Mouse (Mus musculus) liver, adult 2 months (tissue): ENCODE measurements at regions not wholly inside any gene's neighbourhood (a gene's known extent, or its start where the extent isn't known, plus 50 kb on each side); places are given as distances from the start of the nearest gene placed in this dataset.

Experiments used
- CTCF ChIP-seq: fragments of 200-500 bp; IDR thresholded peaks from 2 replicates; pipeline ENCODE4 v1.5.1; 2011; ENCODE audit warnings: low read depth, low read length, control low read depth
- POLR2A ChIP-seq: fragments of 200-500 bp; IDR thresholded peaks from 2 replicates; pipeline ENCODE4 v1.6.1; 2011; ENCODE audit warnings: low read length, control low read depth; ENCODE audit not compliant: insufficient read depth; ENCODE audit errors: extremely low read depth

GRCm38 (mm10) chr8:35204971-35205370, 560.6 kb upstream of the Gm19410 start:
- TF ChIP-seq POLR2A (no peak), CTCF (no peak)
